Mouse (Mus musculus) right cerebral cortex, postnatal 14 days (tissue): ENCODE data around the gene Hist2h3c1.
"Not testable (repeated sequence)": the region's sequence is repeated elsewhere in the genome, so short reads cannot be mapped to it uniquely, and the experiment has no call there.

Source experiments
- DNase-seq: peaks from one replicate; pipeline ENCODE4 v3.0.0; 2022

The Hist2h3c1 gene

DNA sequence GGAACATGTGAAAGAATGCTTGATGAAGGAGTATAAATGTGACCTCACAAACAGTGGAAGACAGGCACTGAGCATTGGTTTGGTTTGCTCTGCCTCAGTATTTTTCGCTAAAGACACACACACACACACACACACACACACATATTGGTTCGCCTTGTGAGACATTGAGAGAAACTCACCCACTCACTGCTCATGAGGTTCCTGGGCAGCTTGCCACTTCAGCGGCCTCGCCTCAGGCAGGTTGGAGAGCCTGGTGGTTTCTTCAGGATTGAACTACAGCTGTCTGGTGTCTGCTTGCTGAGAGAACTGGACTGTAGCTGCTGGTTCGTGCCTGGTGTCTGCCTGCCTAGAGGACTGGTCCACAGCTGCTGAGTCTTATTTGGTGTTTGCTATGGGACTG lies 13.7 kb downstream of the Hist2h3c1 start:
- DNase-seq, result no peak

DNA sequence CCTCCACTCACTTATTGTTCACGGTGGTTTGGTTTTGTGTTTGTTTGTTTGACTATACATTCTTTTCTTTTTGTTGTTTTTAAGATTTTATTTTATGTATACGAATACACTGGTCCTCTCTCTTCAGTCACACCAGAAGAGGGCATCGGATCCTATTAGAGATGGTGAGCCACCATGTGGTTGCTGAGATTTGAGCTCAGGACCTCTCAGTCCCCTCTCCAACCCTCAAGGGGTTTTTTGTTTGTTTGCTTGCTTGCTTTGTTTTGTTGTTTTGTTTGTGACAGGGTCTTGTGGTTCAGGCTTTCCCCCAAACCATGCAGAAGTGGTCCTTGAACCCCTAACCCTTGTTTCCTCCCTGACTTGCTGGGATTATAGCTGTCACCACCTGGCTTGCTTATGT lies 15.1 kb downstream of the Hist2h3c1 start:
- no peak for DNase-seq

DNA sequence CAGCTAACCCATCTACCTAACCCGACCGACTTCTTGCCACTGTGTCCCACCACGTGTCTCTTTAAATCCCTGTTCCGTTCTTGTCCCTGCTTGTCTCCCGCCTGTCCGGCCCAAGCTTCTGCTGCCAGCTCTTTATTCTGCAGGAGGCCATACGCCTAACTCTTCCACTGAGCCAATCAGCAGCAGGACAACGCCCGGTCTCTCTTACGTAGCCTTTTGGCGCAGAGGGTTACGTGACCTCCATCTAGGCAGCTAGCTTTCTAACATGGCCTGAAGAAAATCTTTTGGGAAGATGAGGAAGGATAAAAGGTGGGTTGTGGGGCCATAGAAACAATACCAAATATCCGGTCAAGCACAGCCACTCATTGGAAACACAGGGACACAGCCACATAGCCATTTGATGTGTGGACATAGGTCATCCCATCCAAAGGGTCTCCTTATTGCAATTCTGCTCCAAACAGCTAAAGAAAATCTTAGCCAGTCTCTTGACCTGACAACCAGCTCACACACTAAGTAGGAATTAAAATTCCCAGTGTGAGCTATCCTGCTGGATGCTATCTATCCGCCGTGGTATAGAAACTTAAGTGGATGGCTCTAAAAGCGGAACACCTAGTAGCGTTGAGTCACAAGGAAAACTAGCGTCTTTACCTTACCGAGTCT lies 15.9 kb downstream of the Hist2h3c1 start:
- peak; percentile 71 for DNase-seq

DNA sequence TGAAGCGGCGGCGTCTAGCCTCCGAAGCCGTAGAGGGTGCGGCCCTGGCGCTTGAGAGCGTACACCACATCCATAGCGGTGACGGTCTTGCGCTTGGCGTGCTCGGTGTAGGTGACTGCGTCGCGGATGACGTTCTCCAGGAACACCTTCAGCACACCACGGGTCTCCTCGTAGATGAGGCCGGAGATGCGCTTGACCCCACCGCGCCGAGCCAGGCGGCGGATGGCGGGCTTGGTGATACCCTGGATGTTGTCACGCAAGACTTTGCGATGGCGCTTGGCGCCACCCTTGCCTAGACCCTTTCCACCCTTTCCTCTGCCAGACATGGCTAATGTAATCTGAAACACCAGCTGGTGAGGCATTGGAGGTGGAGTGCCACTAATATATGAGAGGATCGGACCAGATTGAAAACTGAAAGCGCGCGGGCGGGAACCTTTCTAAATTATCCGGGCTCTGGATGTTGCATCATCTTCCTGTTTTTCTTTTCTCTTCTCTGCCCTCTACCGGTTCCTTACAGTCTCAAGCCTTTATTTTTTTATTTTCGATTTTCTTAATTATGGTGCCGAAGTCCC lies 16.6 kb downstream of the Hist2h3c1 start, which contains the start of gene Hist2h4:
Gene Hist2h4, minus strand, starts transcription at position 333 of the 572 bp plus-strand sequence.
- peak; percentile 91 for DNase-seq

DNA sequence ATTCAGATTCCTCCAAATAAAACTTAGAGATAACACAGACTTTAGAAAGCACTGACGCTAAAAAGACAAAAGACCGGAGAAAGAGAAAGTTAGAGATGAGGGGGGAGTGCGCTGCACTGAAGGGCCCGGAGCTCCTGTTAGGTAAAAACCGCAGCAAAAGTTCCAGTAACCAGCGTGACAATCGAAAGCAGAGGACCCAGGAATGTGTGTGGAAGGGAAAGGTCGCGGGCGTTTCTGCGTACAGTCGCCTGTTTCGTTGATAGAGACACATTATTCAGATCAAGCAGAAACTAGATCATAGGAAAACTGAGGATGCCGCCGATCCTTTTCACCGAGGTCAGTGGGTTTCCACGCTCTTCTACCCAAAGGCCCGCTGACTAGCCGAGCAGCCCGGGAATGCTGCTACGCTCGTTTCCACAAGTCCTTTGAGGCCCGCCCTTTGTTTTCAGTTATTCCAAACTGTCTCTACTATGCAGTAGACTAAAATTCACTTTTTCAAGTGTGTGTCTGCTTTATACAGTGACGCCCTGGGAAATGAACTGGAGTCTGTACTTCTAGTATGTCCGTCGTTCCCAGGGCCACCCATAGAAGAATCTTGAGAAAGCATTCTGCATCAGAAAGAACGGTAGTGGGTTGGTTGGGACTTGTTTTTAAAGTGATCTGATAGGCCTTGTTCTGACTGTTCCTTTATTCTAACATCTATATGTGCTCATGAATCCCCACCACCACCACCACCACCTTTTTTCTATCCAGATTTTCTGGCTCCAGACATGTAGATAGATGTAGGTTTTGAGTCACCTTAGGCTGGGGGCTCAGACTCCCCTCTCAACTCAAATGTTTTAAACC lies 17.3 kb downstream of the Hist2h3c1 start:
- DNase-seq, result no peak

DNA sequence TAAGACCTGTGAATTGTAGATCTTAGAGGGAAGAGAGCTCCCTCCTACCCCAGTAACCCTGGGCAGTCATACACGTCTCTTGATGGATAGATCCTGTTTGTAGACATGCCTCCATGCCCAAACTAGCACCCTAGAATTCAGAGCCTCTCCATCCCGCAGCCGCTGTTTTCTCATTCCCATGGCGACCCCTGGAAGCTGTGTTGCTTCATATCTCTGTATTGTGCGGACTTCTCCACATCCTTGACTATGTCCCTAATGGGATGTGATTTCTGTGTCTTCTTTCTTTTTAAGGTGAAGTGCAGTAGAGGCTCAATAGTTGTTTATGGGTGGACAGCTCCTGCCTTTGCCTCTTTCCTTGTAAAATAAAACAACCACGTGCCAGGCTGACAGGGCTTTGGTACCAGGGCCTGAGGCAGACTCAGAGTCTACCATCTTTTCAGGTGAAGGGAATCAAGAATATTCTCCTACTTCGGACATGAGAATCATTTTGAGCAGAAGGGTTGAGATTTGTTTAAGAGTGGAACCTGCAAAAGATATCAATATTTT lies 18.0 kb downstream of the Hist2h3c1 start:
- DNase-seq, result no peak

DNA sequence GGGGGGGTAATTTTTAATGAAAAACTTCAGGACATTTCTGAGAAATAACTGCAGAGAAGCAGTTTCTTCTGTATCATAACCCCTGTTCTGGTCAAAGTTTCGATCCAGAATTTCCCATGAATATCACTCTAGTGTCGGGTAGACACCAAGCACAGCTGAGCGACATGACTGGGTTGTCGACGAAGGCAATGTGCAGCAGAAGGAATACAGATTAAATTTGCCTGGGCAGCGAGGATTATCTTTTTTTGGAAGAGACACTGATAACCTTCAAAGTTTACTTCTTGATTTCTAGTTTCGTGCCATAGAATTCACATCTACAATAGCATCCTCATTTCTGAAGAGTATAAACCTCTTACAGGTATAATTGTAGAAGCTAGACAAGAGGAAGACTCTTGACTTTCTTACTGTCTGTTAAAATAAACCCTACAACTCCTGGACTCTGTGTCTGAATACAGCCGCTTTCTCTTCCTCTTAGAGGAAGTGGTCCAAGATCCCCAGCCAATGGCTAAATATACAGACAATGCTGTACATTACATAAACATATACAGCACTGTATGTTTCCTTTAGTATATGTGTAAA lies 19.7 kb downstream of the Hist2h3c1 start:
- DNase-seq, result no peak

DNA sequence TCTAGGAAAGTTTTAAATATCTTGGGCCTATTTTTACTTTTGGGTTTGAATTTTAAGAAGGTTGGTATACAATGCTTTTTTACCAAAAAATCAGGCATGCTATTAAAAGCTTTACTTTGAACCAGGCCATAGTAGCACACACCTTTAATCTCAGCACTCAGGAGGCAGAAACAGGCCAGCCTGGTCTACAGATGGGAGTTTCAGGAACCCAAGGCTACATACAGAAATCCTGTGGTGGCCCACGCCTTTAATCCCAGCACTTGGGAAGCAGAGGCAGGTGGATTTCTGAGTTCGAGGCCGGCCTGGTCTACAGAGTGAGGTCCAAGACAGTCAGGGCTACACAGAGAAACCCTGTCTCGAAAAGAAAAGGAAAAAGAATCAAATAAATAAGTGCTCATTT lies 21.1 kb downstream of the Hist2h3c1 start:
- no peak for DNase-seq

DNA sequence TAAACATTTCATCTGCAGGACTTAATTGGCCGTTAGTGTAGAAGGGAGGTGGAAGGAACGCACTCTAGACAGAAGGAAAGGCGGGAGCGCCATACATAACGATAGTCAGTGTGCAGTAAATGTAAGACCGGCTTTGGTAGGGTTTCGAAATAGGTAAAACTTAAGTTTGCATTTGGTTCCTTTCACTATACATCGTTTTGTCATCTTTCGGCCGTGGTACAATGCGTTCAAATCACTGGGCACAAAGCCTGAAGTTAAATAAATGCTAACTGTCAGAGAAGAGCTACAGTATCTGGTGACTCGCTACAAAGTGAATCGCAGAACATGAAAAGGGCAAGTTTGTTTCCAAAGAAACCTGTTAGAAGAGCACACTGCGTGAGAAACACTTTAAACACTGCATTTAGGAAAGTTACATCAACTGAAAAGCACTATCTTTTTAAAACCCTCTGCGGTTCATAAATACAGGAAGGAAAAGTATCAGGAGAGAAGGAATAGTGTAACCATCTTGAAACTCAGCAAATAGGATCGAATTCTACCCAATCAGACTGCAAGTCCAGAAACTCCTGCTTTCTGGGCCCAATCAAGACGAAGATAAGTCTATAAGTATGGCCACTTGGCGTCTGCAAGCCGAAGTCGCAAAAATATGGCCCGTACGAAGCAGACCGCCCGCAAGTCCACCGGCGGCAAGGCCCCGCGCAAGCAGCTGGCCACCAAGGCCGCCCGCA lies 21.7 kb downstream of the Hist2h3c1 start, which contains the start of gene Hist2h3b:
Gene Hist2h3b, plus strand, starts transcription at position 604 of the 725 bp plus-strand sequence.
- DNase-seq, result peak; percentile 60

DNA sequence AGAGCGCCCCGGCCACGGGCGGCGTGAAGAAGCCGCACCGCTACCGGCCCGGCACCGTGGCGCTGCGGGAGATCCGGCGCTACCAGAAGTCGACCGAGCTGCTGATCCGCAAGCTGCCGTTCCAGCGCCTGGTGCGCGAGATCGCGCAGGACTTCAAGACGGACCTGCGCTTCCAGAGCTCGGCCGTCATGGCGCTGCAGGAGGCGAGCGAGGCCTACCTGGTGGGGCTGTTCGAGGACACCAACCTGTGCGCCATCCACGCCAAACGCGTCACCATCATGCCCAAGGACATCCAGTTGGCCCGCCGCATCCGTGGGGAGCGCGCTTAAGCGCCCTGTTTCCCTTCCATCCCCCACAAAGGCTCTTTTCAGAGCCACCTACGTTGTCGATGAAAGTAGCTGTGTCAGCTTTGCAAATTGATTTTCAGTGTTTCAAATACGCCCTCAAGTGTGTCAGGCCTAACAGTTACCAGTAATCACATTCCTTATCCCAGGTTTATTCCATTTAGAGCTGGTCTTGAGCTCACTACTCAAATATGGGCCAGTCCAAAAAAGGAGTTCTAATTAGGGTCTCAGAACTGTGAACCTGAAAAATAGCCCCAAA lies 22.4 kb downstream of the Hist2h3c1 start:
- DNase-seq, result not testable (repeated sequence)

DNA sequence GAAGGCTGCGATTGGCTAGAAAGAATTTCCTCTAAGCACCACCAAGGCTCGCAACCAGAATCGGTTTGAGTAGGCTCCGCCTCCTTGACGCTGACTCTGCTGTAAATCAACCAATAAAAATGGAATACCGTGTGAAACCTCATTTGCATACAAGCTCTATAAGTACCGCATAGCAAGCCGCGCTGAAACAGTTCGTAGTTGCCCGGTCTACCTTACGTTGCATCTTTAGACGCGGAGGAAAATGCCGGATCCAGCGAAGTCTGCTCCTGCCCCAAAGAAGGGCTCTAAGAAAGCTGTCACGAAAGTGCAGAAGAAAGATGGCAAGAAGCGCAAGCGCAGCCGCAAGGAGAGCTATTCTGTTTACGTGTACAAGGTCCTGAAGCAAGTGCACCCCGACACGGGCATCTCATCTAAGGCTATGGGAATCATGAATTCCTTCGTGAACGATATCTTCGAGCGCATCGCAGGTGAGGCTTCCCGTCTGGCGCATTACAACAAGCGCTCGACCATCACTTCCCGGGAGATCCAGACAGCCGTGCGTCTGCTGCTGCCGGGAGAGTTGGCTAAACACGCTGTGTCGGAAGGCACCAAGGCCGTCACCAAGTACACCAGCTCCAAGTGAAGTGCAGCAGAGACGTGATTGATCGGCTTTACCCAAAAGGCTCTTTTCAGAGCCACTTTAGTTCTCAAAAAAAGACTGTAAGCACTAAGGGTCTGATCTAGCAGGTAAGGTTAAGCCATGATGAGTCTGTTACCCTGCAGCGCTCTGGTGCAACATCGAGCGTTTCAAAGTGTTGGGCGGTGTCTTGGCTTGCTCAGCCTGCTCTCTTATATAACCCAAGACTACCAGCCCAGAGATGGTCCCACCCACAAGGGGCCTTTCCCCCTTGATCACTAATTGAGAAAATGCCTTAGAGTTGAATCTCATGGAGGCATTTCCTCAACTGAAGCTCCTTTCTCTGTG lies 23.3 kb downstream of the Hist2h3c1 start, which contains the start of gene Hist2h2bb:
Gene Hist2h2bb, plus strand, starts transcription at position 242 of the 964 bp plus-strand sequence.
- peak; percentile 75 for DNase-seq

DNA sequence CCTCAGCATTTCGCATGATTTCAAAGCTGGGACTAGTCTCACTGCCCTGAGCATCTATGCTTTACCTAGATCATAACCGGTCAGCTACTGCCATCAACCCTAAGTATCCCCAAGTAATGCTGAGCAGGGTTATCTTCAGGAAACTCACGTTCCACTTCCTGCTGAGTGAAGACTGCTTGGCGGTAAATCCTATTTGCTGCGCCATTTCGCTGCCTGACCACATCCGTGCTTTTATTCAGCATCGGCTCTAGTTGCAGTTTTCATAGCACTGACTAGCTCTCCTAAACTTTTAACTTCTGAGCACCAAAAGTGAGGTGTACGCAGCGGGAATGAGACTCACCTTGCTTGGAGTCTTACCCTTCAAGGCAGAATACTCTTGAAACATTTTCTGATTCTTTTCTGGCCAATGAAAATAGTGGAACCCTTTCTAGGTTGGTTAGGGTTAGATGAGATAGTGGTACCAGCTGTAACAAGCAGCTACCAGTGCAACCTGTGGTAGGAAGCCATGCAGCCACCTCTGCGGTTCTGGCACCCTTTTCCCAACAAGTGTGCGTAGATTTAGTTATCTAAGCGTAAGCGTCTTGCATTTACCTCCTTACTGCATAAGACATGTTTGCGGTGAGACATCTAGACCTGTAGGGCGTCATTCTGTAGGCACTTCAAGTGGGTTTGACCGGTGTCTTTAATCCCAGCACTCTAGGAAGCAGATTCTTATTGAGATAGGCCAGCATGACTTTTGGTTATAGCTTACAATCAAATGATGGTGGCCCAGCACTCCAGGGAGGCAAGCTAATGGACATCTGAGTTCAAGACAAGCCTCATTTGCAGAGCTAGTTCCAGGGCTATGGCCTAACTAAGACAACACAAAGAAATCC lies 27.3 kb downstream of the Hist2h3c1 start:
- no peak for DNase-seq

DNA sequence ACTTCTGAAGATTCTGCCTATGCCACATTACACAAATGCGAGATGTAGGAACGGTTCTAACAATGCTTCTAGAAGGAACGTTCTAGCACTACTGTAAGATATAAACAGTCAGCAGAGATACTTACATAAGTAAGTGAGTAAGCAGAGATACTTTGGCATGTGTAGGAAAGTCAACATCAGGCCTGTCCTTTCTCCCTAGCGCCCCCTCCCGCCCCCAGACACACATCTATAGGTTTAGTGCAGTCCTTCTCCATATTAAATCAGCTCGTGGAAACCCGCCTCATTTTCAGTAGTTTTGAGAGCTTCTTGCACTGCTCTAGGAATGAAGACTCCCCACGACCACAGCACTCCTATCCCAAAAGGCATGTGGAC lies 30.9 kb downstream of the Hist2h3c1 start:
- peak; percentile 55 for DNase-seq

DNA sequence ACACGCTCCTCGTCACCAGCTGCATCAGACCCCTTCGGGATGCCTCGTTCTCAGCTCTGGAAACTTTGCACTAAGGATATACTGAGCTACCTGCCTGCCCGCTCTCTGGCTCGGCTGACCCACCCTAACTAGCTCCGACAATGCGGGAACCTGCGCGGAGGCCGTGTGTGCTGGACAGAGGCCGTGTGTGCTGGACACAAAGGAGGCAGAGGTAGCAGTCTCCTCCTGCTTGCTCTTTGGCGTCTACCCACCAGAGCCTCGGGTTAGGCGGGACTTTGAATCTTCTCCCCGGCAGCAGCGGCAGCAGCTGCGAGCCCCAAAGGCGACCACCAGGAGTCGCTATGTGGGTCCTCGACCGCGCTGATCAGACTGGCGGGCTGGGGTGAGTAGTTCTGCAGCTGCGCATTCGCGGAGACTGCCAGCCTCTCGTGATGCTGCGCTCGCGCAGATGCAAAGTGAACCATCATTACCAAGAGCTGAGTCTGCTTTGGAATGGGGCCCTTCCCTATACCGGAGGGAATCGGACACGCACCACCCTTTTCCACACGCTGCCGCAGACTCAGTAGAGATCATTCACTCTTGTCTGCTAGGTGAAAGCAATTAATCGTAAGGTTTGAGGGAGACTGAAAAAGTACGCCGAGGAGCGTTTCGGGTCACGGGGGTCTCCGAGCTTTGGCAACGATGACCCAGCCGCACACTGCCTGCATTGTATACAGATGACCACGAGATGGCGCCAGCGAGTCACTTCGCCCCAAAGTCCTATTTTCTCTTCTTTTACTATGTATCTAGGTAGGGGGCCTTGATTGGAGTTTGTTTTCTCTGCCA lies 31.5 kb downstream of the Hist2h3c1 start:
- DNase-seq, result peak; percentile 91

DNA sequence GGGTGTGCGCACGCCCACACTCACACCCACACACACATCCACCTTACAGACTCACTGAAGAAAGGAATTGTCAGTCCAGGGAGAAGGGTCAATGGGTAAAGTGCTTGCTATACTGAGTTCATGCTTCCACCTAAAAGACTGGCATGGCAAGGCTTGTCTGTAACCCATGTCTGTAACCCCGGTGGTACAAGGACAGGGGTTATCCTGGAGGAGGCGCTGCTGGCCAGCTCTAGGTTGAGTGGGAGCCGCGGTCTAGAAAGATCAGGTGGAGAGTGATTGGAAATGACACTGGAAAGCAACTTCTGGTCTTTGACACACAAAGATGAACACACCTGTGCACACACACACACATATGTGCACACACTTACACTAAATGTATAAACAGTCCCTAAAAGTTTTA lies 34.2 kb downstream of the Hist2h3c1 start:
- DNase-seq, result no peak

DNA sequence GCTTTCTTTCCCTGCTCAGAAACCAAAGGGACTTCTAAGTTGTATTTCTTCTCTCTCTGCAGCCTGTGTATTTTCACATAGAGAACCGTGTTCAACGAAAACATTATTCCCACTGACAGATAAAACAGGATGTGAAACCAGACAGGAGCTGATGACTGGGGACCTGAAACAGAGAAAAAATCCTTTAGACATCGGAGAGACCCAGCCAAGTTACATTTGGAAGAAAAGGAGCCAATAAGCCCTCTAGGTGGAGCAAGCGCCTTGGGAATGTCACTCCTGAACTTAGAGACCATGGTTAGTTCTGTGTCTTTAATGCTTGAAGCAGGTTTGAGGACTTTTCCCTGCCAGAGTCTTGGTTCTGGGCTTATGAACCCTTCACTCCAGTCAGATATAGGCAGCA lies 38.0 kb downstream of the Hist2h3c1 start:
- DNase-seq, result peak; percentile 32

DNA sequence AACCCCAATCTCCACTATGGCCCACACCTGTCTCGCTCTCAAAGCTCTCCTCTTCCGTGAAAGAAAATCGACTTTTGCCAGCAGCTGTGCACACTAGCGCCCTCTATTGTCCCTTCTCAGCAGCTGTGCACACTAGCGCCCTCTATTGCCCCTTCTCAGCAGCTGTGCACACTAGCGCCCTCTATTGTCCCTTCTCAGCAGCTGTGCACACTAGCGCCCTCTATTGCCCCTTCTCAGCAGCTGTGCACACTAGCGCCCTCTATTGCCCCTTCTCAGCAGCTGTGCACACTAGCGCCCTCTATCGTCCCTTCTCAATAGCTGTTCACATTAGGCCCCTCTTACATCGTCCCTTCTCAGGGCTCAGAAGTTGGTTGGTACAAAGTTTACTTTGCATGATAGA lies 40.8 kb downstream of the Hist2h3c1 start:
- not testable (repeated sequence) for DNase-seq

DNA sequence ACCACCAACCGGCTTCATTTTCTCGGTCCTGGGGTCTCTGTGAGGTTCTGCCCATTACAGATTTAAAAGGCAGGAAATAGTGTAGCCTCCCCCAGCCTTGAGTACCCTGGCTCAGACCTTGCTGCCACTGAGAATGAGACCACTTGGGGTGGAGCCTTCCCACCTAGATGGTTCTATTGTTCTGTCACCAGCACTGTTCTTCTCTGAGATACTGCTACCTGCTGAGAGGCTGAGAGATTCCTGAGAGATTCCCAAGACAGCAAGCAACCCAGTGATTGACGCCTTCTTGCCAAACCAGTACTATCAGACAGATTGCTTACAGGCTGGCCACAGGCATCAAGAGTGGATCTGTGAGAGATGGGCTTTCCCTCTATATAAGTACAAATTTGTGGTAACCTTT lies 42.7 kb downstream of the Hist2h3c1 start:
- DNase-seq, result no peak

DNA sequence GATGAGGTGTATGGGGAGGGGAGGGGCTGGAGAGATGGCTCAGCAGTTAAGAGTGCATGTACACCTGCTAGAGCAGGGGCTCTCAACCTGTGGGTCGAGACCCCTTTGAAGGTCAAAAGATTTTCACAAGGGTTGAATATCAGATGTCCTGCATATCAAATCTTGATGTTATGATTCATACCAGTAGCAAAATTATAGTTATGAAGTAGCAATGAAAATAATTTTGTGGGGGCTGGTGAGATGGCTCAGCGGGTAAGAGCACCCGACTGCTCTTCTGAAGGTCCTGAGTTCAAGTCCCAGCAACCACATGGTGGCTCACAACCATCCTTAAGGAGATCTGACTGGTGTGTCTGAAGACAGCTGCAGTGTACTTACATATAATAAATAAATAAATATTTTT lies 44.2 kb downstream of the Hist2h3c1 start:
- not testable (repeated sequence) for DNase-seq
